Comparison of ENCODE assay signal across 8 mouse cellular contexts in genomic region chr17:44672806-44673205, GRCm38 (mm10).
DNase-seq lines count a peak whose midpoint lies in the region; ATAC-seq and TF ChIP-seq lines count a peak whose summit lies in the region.

No protein-coding gene starts in this region.

- no peaks in the 10 kb centered on the region for H3K79me2 ChIP-seq in MEL (ENCODE audit: control insufficient read depth, insufficient read depth, low read length, poor library complexity)

- no peak for TF ChIP-seq POLR2A in MEL (IDR thresholded peaks at IDR 0.05; ENCODE audit: control insufficient read depth in 1 of 2, insufficient read depth in 1 of 2, low read depth in 1 of 2, low read length in 2 of 2, poor library complexity in 1 of 2)

- H3K27me3 ChIP-seq in MEL (ENCODE audit: control insufficient read depth in 1 of 2, insufficient read depth in 2 of 2, low read length in 2 of 2) = no peaks in the 10 kb centered on the region
- no peaks in the 10 kb centered on the region for H3K27me3 ChIP-seq in forebrain, embryonic 16.5 days (replicated peaks; ENCODE audit: control insufficient read depth, insufficient read depth, low read length)

- no peak for TF ChIP-seq EP300 in MEL (IDR thresholded peaks at IDR 0.05; ENCODE audit: low read depth in 1 of 2, low read length in 2 of 2)

- no peak; the same call in 1 of the 2 replicates for TF ChIP-seq RAD21 in MEL (IDR thresholded peaks at IDR 0.05; ENCODE audit: low read depth, low read length)

- no peaks in the 10 kb centered on the region for H3K9me3 ChIP-seq in MEL (replicated peaks; ENCODE audit: insufficient read depth, low read length)
- H3K9me3 ChIP-seq in forebrain, embryonic 16.5 days (ENCODE audit: control insufficient read depth, low read length) = no peaks in the 10 kb centered on the region

- H3K9ac ChIP-seq in MEL (ENCODE audit: control insufficient read depth, low read depth, low read length, poor library complexity, severe bottlenecking) = no peak overlapping the region
- H3K9ac ChIP-seq in forebrain, embryonic 16.5 days (replicated peaks; ENCODE audit: low read depth, low read length) = no peak overlapping the region

- peak; percentile 52 to 67 (median 58) for TF ChIP-seq CTCF in MEL (IDR thresholded peaks at IDR 0.05 in 2 of 3, conservative IDR thresholded peaks at IDR 0.05 in 1 of 3; ENCODE audit: control insufficient read depth in 1 of 3, insufficient read depth in 1 of 3, low read depth in 2 of 3, low read length in 3 of 3, poor library complexity in 1 of 3, severe bottlenecking in 1 of 3)

- peak; percentile 78 to 82 for ATAC-seq in hematopoietic stem cell, adult 5-6 weeks (replicated peaks in 1 of 2; ENCODE audit: insufficient read depth in 1 of 2, low FRiP score in 2 of 2, low TSS enrichment in 1 of 2, low read depth in 1 of 2, poor library complexity in 2 of 2, severe bottlenecking in 2 of 2)
- no peak for ATAC-seq in forebrain, embryonic 16.5 days

- peaks cover 4 to 16% of the 10 kb centered on the region in 2 experiments for H3K4me1 ChIP-seq in MEL (ENCODE audit: control insufficient read depth in 1 of 2, insufficient read depth in 2 of 2, low read length in 2 of 2)
- H3K4me1 ChIP-seq in forebrain, embryonic 16.5 days (replicated peaks; ENCODE audit: control insufficient read depth, insufficient read depth, low read length) = peaks cover 16% of the 10 kb centered on the region

- 75% methylated on average over 7 of the region's 7 CpGs for WGBS in forebrain, embryonic 16.5 days

- H3K27ac ChIP-seq in MEL (ENCODE audit: control insufficient read depth, low read depth, low read length) = no peak overlapping the region
- H3K27ac ChIP-seq in forebrain, embryonic 16.5 days (ENCODE audit: low read length) = no peak overlapping the region

- peak; percentile 12 for DNase-seq in kidney, adult 9 months
- no peak for DNase-seq in kidney, adult 18-20 months
- DNase-seq in MEL (ENCODE audit: low read depth, low spot score) = peak; percentile 65
- peak; percentile 38 to 60 for DNase-seq in spleen, postnatal 36 days (ENCODE audit: low spot score in 2 of 2)
- DNase-seq in gastrocnemius, postnatal 10 days = no peak
- no peak for DNase-seq in testis, postnatal 10 days (ENCODE audit: low spot score)

- H3K36me3 ChIP-seq in MEL (ENCODE audit: control insufficient read depth in 1 of 2, insufficient read depth in 2 of 2, low read length in 2 of 2) = peaks cover 0 to 3% of the 10 kb centered on the region in 2 experiments; a peak in 2 of 4 replicates
- H3K36me3 ChIP-seq in forebrain, embryonic 16.5 days (ENCODE audit: control insufficient read depth, insufficient read depth) = no peaks in the 10 kb centered on the region

- no peak overlapping the region for H3K4me2 ChIP-seq in forebrain, embryonic 16.5 days (ENCODE audit: low read length)

- peak overlapping the region; percentile 18 to 34; a peak in 3 of 4 replicates for H3K4me3 ChIP-seq in MEL (ENCODE audit: control insufficient read depth in 1 of 2, insufficient read depth in 1 of 2, low read depth in 2 of 2, low read length in 2 of 2)
- no peak overlapping the region for H3K4me3 ChIP-seq in forebrain, embryonic 16.5 days (replicated peaks; ENCODE audit: low read length)

TF ChIP-seq in MEL, 35 proteins besides CTCF, POLR2A, EP300 and RAD21:
- TF ChIP-seq GABPA (IDR thresholded peaks at IDR 0.05; ENCODE audit: low read depth, low read length) (no peak), MAZ (IDR thresholded peaks at IDR 0.05; ENCODE audit: low read depth, low read length) (no peak), ZMIZ1 (IDR thresholded peaks at IDR 0.05; ENCODE audit: low read depth, low read length) (no peak), ELF1 (IDR thresholded peaks at IDR 0.05; ENCODE audit: low read depth, low read length) (no peak), MAFK (IDR thresholded peaks at IDR 0.05; ENCODE audit: borderline replicate concordance, low read depth, low read length) (no peak), SMC3 (IDR thresholded peaks at IDR 0.05; ENCODE audit: low read depth, low read length) (0 out of 2 replicates have a peak, but pooled peaks have one; percentile 20), JUND (IDR thresholded peaks at IDR 0.05; ENCODE audit: low read depth, low read length) (no peak)

Comparison
In these comparisons a context has a peak if more than half of its experiments do, and no peak if none do; other contexts are left out.
1. DNase-seq: peak in kidney, adult 9 months (single experiment), MEL (single experiment) and spleen, postnatal 36 days (2 of 2); none in kidney, adult 18-20 months (single experiment), gastrocnemius, postnatal 10 days (single experiment) and testis, postnatal 10 days (single experiment).